Mouse (Mus musculus) limb, embryonic 15.5 days (tissue): ENCODE results near the gene Thnsl1. TPM values are rescaled to one million over a fixed set of nuclear protein-coding genes. Genes with fewer than 3 reads are reported as not detected.

Experiments
- ATAC-seq: fragments of 200-750 bp; cut with Nextera tagmentation; 2 replicates; pipeline ENCODE4 v1.8.0; 2017; ENCODE audit warnings: low read depth, moderate TSS enrichment; ENCODE audit not compliant: insufficient number of reproducible peaks, low FRiP score, low TSS enrichment
- H3K27ac ChIP-seq: fragments of 300-500 bp; sonication (generic); 2 replicates; pipeline ENCODE4 v1.5.1; 2015; ENCODE audit warnings: moderate library complexity, mild to moderate bottlenecking, inconsistent platforms
- H3K27me3 ChIP-seq: fragments of 300-500 bp; sonication (generic); 2 replicates; pipeline ENCODE4 v1.6.1; 2015; ENCODE audit warnings: inconsistent platforms
- H3K36me3 ChIP-seq: fragments of 300-500 bp; sonication (generic); 2 replicates; pipeline ENCODE4 v1.6.1; 2015; ENCODE audit warnings: inconsistent platforms
- H3K4me1 ChIP-seq: fragments of 300-500 bp; sonication (generic); 2 replicates; pipeline ENCODE4 v1.6.1; 2015; ENCODE audit warnings: inconsistent platforms
- H3K4me2 ChIP-seq: fragments of 300-500 bp; sonication (generic); 2 replicates; pipeline ENCODE4 v1.6.1; 2015; ENCODE audit warnings: mild to moderate bottlenecking, inconsistent platforms
- H3K4me3 ChIP-seq: fragments of 300-500 bp; sonication (generic); 2 replicates; pipeline ENCODE4 v1.5.1; 2015; ENCODE audit warnings: mild to moderate bottlenecking, inconsistent platforms
- H3K9ac ChIP-seq: fragments of 300-500 bp; sonication (generic); 2 replicates; pipeline ENCODE4 v1.6.1; 2015; ENCODE audit warnings: inconsistent platforms
- H3K9me3 ChIP-seq: fragments of 300-500 bp; sonication (generic); 2 replicates; pipeline ENCODE4 v1.6.1; 2016; ENCODE audit warnings: inconsistent platforms
- WGBS: fragments of 180-500 bp; shearing (Covaris S2); methylation state at CpG from one replicate; pipeline ENCODE4 v1.1.7; 2015; 5-methylcytosine and 5-hydroxymethylcytosine counted together
- polyA plus RNA-seq: library from polyadenylated mRNA; unstranded; fragments of >200 nt; fragmentation: Nextera tagmentation; extraction: Ambion mirVana; gene quantifications from 2 replicates; pipeline ENCODE4 v1.2.1, GENCODE M21; 2015

Thnsl1 gene
- polyA plus RNA-seq: 5.6 TPM in 2 replicates

DNA sequence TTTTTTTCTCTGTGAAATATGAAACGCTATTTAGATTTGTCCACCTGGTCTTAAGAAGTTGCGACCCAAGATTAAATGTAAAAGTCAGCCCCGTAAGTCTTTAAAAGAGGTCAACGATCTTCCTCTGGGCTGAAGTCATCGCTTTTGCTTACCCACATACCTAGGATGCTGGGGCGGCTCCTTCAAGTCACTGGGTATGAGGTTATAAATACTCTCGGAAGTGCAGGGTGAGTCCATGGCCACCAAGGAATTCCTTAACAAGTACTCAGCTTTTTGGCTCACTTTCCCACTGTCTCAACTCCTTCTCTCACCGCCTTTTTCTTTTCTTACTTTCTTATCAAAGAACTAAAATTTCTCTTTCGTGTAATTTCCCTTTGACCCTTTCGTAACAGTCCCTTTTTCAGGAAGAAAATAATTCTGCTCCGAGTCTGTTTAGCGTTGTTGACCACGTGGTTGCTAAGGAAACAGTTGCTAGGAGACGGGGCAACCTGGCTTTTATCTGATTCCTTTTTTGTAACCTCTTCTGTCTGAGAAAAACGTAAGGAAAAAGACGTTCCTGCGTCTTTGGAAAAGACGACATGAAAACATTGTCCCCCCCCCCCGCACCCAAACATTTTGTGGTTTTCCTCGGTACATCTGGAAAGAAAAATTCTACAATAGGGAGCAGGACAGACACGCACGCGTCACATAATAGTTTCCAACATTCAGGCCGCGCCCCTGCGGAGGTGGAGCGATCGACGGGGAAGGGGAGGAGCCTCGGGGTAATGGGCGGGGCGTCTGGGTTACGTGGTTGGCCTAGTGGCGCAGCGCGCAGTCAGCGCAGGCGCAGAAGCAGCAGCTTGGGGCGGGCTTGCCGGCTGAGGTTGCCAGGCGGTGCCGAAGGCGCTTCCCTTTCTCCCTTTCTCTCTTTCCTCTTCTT lies at the start of gene Thnsl1, which contains the start of gene Enkur:
Gene Thnsl1 (plus strand): TSS at position 813 of the 919 bp plus-strand sequence.
Gene Enkur (minus strand): TSS at position 454 of the 919 bp plus-strand sequence.
- peaks cover 5% of the 10 kb centered on the region; the same call in 1 of the 2 replicates for H3K4me1 ChIP-seq
- H3K4me3 ChIP-seq: peak within 1 kb of the TSS; percentile 67
- H3K9me3 ChIP-seq: no peaks in the 10 kb centered on the region
- peak within 1 kb of the TSS; percentile 35; the same call in 1 of the 2 replicates for H3K9ac ChIP-seq
- H3K36me3 ChIP-seq: no peaks in the 10 kb centered on the region
- peak; percentile 97 for ATAC-seq
- H3K27me3 ChIP-seq: no peaks in the 10 kb centered on the region
- H3K27ac ChIP-seq: peak within 1 kb of the TSS; percentile 58
- peak within 1 kb of the TSS; percentile 83 for H3K4me2 ChIP-seq
- WGBS: 2% methylated on average over 43 of the region's 43 CpGs

DNA sequence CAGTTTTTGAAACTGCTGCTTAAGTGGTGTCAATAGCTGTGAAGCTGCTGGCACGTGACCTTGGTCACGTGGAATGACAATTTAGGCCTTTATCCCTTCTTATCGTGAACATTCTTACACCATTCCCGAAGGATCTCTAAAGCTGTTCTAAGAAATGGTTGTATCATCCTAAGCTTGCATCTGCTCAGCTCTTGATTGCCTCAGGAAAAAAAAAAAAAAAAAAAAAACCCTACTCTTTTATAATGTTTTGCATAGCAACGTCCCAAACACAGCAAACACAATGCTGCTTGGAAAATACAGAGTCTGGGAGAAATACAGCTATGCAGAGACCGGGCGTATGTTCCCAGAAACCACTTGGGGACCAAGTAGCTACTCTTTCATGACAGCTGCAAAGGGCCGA lies 41.2 kb upstream of the Thnsl1 start:
- Histone ChIP-seq H3K4me3 (no peak overlapping the region), H3K9me3 (0 out of 2 replicates have a peak, but pooled peaks cover 3% of the 10 kb centered on the region), H3K9ac (no peak overlapping the region), H3K27ac (no peak overlapping the region), H3K36me3 (no peaks in the 10 kb centered on the region), H3K27me3 (no peaks in the 10 kb centered on the region), H3K4me2 (no peak overlapping the region), H3K4me1 (no peaks in the 10 kb centered on the region)
- ATAC-seq: 0 out of 2 replicates have a peak, but pooled peaks have one; percentile 40
- WGBS: 69% methylated on average over 8 of the region's 8 CpGs

DNA sequence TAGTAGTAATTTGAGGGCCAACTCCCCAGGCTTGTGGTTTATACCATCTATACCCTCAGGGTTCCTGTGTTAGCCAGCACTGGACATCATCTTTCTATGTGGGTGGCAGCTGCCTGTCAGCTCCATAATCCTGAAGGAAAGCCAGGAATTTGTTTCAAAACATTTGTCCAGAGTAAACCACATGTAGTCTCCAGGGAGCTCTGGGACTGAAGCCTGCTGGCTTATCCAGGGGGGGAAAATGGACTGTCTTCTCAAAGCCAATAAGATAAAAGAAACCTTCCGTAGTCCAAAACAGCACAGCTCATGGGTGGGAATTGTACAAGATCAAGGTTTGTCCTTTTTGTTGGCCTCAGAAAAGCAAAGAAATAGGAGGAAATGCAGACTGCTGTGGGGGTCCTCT lies 37.6 kb upstream of the Thnsl1 start:
- Histone ChIP-seq H3K36me3 (no peaks in the 10 kb centered on the region), H3K9ac (no peak overlapping the region), H3K4me2 (no peak overlapping the region), H3K4me3 (no peak overlapping the region), H3K27me3 (no peaks in the 10 kb centered on the region), H3K27ac (no peak overlapping the region), H3K9me3 (0 out of 2 replicates have a peak, but pooled peaks cover 3% of the 10 kb centered on the region), H3K4me1 (no peaks in the 10 kb centered on the region)
- no peak for ATAC-seq
- WGBS: 77% methylated on average over 1 of the region's 1 CpGs

DNA sequence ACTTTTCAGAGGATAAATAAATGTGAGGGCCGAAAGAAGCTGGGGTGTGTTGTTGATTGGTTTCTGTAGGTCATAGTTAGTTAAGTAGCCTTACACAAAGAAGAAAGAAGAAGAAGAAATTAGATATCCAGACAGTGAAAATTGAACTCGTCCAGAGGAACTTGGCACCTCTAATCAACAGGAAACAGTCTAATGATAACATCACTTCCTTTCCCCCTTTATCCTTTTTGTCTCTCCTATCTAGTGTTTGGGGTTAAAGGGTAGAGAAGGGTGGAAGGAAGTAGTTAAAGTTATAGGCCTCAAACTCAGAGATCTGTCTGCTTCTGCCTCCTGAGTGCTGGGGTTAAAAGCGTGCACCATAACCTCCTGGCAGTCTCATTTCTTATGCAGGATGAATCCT lies 32.7 kb upstream of the Thnsl1 start:
- no peaks in the 10 kb centered on the region for H3K4me1 ChIP-seq
- no peak for ATAC-seq
- H3K4me3 ChIP-seq: no peak overlapping the region
- no peaks in the 10 kb centered on the region for H3K36me3 ChIP-seq
- WGBS: 78% methylated on average over 3 of the region's 3 CpGs
- no peaks in the 10 kb centered on the region for H3K27me3 ChIP-seq
- H3K9ac ChIP-seq: no peak overlapping the region
- H3K27ac ChIP-seq: no peak overlapping the region
- H3K9me3 ChIP-seq: 0 out of 2 replicates have a peak, but pooled peaks cover 3% of the 10 kb centered on the region
- H3K4me2 ChIP-seq: no peak overlapping the region

DNA sequence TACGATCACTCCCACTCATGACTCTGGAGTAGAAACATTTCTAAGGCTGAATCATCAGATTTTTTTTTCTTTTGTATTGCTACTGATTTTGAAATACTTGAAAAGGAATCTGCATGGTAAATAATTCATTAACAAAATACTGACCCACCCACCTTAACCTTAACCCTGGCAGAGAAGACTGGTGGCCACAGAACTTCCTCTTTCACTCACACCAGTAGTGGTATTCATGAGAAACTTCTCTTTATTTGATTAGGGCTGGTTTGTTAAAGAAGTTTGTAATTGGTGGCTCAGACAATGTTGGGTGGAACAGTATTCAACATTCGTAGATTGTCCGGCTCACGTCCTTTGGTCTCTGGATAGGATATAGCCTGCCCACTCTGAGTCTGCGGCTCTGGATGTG lies 26.4 kb upstream of the Thnsl1 start:
- no peaks in the 10 kb centered on the region for H3K27me3 ChIP-seq
- H3K4me3 ChIP-seq: no peak overlapping the region
- no peaks in the 10 kb centered on the region for H3K36me3 ChIP-seq
- no peak for ATAC-seq
- H3K4me1 ChIP-seq: no peaks in the 10 kb centered on the region
- H3K4me2 ChIP-seq: no peak overlapping the region
- H3K27ac ChIP-seq: no peak overlapping the region
- no peaks in the 10 kb centered on the region for H3K9me3 ChIP-seq
- WGBS: 91% methylated on average over 5 of the region's 5 CpGs
- H3K9ac ChIP-seq: no peak overlapping the region

DNA sequence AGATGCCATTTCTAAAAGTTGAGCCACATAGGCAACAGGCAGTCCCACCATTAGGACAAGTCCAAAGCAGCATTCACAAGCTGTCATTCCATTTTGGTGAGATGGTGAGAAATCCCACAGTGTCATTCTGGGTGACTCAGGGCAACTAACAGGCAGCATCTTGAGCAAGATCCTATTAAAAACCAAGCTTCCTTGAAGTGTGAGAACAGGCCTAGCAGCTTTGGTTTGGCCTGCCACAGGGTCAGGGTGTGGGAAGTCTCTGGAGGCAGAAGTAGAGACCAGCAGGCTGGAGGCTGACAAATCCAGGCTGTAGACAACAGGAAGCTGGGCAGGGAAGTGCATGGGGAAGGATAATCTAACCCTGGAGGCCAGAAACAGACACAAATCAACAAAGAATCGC lies 22.7 kb upstream of the Thnsl1 start:
- Histone ChIP-seq H3K4me1 (no peaks in the 10 kb centered on the region), H3K9ac (no peak overlapping the region), H3K27me3 (no peaks in the 10 kb centered on the region), H3K27ac (no peak overlapping the region), H3K4me3 (no peak overlapping the region), H3K9me3 (no peaks in the 10 kb centered on the region), H3K4me2 (no peak overlapping the region), H3K36me3 (no peaks in the 10 kb centered on the region)
- WGBS: 80% methylated on average over 1 of the region's 1 CpGs
- no peak for ATAC-seq

DNA sequence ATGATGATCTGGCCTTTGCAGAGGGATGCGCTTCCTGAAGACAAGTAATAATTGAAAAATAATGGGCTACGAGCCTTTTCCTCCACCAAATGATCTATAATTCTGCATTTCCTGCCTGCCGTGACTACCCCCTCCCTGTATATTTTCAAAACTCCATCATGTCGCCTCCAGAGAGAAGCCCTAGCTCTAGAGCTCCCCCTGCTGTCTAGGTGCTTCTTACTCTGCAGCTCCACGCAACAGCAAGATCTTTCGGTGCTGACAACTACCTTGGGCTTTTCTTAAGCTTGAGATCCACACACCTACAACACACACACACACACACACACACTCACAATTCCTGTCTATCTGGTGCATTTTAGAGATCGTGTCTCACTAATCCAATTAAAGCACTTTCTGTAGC lies 17.9 kb upstream of the Thnsl1 start:
- Histone ChIP-seq H3K27me3 (no peaks in the 10 kb centered on the region), H3K9me3 (no peaks in the 10 kb centered on the region), H3K27ac (no peak overlapping the region), H3K4me1 (no peaks in the 10 kb centered on the region), H3K36me3 (no peaks in the 10 kb centered on the region), H3K4me2 (no peak overlapping the region), H3K9ac (no peak overlapping the region), H3K4me3 (no peak overlapping the region)
- ATAC-seq: no peak
- 46% methylated on average over 7 of the region's 7 CpGs for WGBS

DNA sequence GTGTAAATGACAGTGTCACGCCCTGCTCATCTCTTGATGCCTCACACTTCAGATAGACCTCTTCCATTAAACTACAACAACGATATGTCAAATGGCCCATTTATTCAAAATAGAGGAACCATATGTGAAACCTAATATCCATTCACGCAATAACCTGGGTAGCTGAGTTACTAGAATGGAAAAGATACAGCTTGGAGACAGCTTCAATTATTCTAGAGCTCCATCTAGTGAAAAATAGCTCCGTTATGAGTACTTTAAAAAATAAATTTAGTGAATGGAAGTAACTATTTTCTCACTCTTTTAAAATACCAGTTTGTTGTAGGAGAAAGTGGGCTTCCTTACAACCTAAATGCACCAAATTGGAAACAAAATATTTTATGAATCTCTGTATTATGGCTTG lies 16.9 kb upstream of the Thnsl1 start:
- H3K36me3 ChIP-seq: no peaks in the 10 kb centered on the region
- H3K4me2 ChIP-seq: no peak overlapping the region
- ATAC-seq: no peak
- H3K27ac ChIP-seq: no peak overlapping the region
- 52% methylated on average over 4 of the region's 4 CpGs for WGBS
- no peak overlapping the region for H3K4me3 ChIP-seq
- no peaks in the 10 kb centered on the region for H3K4me1 ChIP-seq
- H3K27me3 ChIP-seq: no peaks in the 10 kb centered on the region
- H3K9me3 ChIP-seq: no peaks in the 10 kb centered on the region
- H3K9ac ChIP-seq: no peak overlapping the region

DNA sequence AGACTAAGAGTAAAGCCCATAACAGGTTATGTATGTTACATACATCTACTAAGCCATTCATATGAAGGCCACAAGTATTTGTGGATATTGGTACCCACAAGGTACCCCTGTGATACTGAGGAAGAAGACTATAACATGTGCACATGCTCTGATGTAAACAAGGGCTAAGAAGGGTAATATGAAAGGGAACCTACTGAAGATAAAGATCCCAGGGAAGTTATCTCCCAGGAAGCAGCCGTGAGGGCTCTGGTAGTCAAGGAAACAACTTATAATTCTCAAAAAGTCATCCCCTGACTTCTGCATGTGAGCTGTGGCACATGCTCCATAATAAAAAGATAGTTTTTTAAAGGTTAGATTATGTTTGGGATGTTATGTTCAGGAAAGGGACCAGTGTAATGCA lies 14.3 kb upstream of the Thnsl1 start:
- Histone ChIP-seq H3K27me3 (no peaks in the 10 kb centered on the region), H3K9ac (no peak overlapping the region), H3K9me3 (no peaks in the 10 kb centered on the region), H3K4me2 (no peak overlapping the region), H3K4me1 (no peaks in the 10 kb centered on the region), H3K36me3 (no peaks in the 10 kb centered on the region), H3K4me3 (no peak overlapping the region), H3K27ac (no peak overlapping the region)
- no peak for ATAC-seq
- 81% methylated on average over 1 of the region's 1 CpGs for WGBS

DNA sequence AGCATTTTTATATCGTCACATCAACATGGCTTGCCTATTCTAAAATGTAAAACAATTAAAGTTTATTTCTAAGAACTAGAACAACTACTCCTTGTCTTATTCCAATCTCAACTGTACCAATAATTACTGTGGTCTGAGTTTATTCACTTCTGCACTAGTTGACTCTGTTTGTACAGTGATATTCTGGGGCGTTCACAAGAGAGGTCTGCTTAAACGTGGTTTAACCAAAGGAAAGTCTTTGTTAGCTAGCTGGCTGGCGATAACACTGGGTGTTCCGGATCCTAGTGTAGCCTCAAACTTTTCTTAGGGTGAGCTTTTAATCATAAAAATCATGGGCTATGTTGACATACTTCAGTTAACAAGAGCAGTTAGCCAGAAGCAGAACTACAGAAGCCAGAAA lies 10.3 kb upstream of the Thnsl1 start:
- Histone ChIP-seq H3K9ac (no peak overlapping the region), H3K4me1 (no peaks in the 10 kb centered on the region), H3K4me3 (no peak overlapping the region), H3K4me2 (no peak overlapping the region), H3K36me3 (no peaks in the 10 kb centered on the region), H3K27me3 (no peaks in the 10 kb centered on the region), H3K9me3 (no peaks in the 10 kb centered on the region), H3K27ac (no peak overlapping the region)
- WGBS: 84% methylated on average over 5 of the region's 5 CpGs
- ATAC-seq: no peak

DNA sequence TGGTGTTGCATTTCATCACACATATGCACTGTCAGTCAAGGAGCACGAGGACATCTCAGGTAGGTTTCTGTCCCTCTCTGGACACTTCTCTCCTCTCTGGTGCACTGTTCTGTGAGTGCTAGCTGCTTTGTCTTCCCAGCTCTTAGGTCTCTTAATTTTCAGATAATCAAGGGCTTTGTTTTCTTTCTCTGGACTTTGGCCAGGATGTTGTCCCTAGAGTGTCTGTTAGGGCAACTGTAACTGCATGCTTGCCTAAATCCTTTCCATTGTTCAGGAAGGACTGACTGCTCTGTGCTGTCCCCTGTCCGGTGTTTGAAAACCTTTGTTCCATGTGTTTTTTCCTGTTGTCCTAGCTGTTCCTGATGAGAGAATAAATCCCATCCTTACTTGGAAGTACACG lies 6.5 kb upstream of the Thnsl1 start:
- ATAC-seq: no peak
- WGBS: 61% methylated on average over 3 of the region's 3 CpGs
- H3K27ac ChIP-seq: no peak overlapping the region
- no peaks in the 10 kb centered on the region for H3K36me3 ChIP-seq
- no peak overlapping the region for H3K9ac ChIP-seq
- H3K4me3 ChIP-seq: no peak overlapping the region
- H3K27me3 ChIP-seq: no peaks in the 10 kb centered on the region
- no peaks in the 10 kb centered on the region for H3K4me1 ChIP-seq
- H3K4me2 ChIP-seq: no peak overlapping the region
- no peaks in the 10 kb centered on the region for H3K9me3 ChIP-seq

DNA sequence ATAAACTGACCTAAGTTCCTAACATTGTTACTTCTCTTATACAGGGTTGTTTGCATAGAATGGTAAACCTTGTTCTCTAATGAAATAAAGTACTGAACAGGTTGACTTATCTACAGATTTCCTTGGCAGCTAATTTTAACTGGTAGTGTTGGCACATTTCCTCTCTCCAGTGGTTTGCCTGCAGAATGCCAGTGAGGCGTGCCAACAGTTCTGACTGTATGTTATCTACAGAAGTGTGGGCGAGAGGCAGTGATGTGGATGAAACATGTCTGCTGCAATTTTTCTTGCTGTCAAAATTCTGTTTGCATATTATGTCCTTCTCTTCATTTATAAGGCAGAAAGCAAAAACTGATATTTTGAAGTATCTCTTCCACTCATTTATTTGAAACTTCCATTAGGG lies 2.8 kb upstream of the Thnsl1 start:
- no peaks in the 10 kb centered on the region for H3K9me3 ChIP-seq
- no peak overlapping the region for H3K9ac ChIP-seq
- no peaks in the 10 kb centered on the region for H3K36me3 ChIP-seq
- peaks cover 5% of the 10 kb centered on the region; the same call in 1 of the 2 replicates for H3K4me1 ChIP-seq
- no peak for ATAC-seq
- H3K4me3 ChIP-seq: no peak overlapping the region
- H3K27ac ChIP-seq: no peak overlapping the region
- WGBS: 82% methylated on average over 2 of the region's 2 CpGs
- no peaks in the 10 kb centered on the region for H3K27me3 ChIP-seq
- no peak overlapping the region for H3K4me2 ChIP-seq
